Mouse (Mus musculus) pancreas, adult 10 weeks (tissue): ENCODE data around the gene Eef2kmt. TPM values are rescaled to one million over a fixed set of nuclear protein-coding genes. Genes with fewer than 3 reads are reported as not detected.

Experiments used
- polyA plus RNA-seq: library from polyadenylated mRNA; stranded (reverse); fragments of 350-450 nt; fragmentation: Illumina TruSeq; extraction: RNeasy Lipid Tissue Mini Kit (QIAGEN cat#74804); gene quantifications from one replicate; pipeline ENCODE4 v1.2.3, GENCODE M21; 2015; ENCODE audit warnings: low read depth, low replicate concordance; ENCODE audit not compliant: insufficient read depth

Eef2kmt gene
- polyA plus RNA-seq: 6.6 TPM

DNA sequence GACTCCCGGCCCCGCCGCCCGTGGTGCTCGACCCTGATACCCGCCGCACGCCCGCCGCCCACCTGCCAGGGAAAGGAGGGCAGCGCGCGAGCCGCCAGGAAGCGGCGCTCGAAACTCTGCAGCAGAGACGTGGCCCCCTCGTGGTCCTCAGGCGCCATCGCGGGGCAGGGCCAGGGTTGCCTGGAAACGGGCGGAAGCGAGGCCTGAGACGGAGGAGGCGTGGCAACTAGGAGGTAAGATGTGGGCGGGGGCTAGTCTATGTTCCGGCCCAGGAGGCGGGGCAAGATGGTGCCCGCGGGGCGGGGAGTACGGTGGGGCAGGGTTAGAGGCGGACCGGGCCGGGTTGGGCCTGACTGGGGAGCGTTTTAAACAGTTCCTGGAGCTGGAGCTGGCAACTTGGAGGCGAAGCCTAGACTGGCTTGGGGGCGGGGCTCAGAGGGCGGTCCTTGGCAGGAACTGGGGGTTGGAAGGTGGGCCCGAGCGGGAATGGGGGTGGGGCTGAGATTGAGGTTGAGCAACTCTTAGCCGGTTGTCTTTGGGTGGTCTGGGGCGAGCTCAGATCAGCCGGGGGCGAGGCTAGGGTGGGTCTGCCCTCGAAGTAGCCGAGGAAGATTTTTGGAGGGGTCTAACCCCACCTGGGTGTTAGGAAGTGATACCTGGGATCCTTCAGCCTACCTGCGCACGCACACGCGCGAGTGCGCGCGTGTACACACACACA is at the start of gene Eef2kmt:
Eef2kmt (minus strand) TSS at position 205 of the 718 bp plus-strand sequence.

DNA sequence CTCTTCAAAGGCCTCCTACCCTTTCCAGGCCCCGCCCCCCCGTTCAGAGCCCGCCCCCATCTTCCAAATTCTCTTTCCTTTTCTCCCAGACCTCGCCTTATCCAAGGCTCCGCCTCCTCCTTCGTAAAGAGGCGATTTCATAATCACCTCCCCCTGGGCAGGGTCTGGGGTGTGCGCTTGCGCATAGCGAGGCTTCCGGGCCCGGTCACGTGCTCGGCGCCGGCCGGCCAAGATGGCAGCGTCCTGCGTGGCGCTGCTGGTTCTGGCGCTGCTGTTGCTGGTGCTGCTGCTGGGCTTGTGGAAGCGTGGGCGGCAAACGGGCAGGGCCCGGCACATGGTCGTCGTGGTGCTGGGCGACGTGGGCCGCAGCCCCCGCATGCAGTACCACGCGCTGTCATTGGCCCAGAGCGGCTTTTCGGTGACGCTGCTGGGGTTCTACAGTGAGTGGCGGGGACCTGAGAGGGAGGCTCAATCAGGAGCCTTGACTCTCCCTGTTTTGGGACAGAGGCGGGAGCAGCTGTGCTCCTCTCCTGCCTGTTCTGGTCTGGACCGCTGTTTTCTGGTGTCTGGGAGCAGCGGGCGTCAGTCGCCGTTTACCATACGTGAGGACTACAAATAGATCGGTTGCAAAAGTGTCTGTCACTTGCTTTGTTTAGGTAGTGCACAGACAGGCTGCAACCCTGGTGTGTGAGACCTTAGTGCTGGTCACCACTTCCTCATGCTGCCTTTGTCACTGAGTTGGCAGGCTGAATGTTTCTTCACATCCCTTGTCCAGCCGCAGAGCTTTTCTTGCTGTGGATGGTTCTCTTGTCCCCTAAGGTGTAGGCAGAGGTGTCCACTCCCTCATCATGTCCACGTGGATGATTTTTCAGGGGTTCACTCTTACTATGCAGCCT is 22.1 kb downstream of the Eef2kmt start, which contains the start of gene Alg1:
Alg1 (plus strand) TSS at position 204 of the 896 bp plus-strand sequence.

DNA sequence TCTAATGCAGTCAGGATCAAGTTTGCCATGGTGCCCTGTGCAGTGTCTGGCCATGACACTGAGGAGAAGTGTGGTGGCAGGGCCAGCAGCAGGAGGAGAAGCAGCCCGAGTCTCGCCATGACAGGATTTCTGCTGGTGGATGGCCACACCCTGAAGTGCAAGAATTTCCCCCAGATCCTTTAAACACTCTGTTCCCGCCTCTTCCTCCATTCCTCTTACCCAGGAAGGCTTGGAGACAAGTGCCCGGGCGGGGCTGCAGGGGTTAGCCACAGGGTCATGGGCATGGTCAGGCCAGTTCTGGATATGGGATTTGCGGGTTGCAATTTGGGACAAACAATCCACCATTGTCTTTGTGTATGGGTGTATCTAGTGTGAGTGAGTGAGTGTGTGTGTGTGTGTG is 33.6 kb downstream of the Eef2kmt start, which contains the start of gene AU021092:
AU021092 (minus strand) TSS at position 160 of the 400 bp plus-strand sequence.

DNA sequence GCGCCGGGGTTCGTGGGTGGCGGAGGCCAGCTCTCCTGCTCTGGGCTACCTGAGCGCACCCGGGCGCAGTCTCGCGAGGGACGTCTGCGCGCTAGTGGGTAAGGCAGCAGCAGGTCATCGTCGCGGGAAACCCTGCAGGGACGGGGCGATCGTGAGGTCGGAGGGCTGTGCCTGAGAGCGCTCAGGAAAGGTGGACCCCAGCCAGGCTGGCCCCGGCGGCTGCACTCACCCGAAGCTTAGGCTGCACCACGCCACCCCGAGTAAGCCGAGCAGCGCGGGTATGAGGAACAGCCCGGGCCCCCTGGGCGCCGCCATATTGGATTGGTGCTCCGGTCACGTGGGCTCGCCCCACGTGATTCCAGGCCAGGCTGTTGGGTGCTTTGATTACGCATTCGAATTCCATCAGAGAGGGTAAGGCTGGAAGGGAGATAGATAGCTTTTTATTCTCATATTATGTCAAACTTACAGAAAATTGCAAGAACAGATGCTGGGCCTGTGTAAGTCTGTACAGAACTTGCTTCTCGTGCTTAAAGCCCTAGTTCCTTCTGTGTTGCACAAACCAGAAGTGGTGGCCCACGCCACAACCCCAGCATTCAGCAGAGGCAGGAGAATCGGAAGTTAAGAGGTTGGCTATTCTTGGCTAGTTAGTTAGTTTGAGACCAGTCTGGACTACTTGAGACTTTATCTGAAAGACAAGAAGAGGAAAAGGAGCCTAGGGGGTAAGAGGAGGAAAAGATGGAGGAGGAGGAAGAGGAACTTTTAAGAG is 51.9 kb downstream of the Eef2kmt start, which contains the start of gene Nagpa:
Nagpa (minus strand) TSS at position 345 of the 766 bp plus-strand sequence.

Other genes with a start within 250 kb of the Eef2kmt start
- 14.3 TPM for gene Smim22, start 248.7 kb downstream of the Eef2kmt start, polyA plus RNA-seq
- gene Rogdi, start 242.4 kb downstream of the Eef2kmt start, polyA plus RNA-seq: 16.7 TPM
- gene Glyr1, start 206.1 kb downstream of the Eef2kmt start, polyA plus RNA-seq: 27.2 TPM
- 13.5 TPM for gene Ubn1, start 205.9 kb downstream of the Eef2kmt start, polyA plus RNA-seq
- 4.2 TPM for gene Ppl, start 123.6 kb downstream of the Eef2kmt start, polyA plus RNA-seq
- not detected for gene Sec14l5, start 108.9 kb downstream of the Eef2kmt start, polyA plus RNA-seq
- gene Nagpa, start 52.0 kb downstream of the Eef2kmt start, polyA plus RNA-seq: 6.4 TPM
- gene AU021092, start 33.7 kb downstream of the Eef2kmt start, polyA plus RNA-seq: 6.8 TPM
- gene Alg1, start 22.4 kb downstream of the Eef2kmt start, polyA plus RNA-seq: 17.2 TPM